Mouse (Mus musculus) forebrain, postnatal 0 days (tissue): ENCODE results near the gene Klk15. TPM values are rescaled to one million over a fixed set of nuclear protein-coding genes. Genes with fewer than 3 reads are reported as not detected.
"Not testable (repeated sequence)": the region's sequence is repeated elsewhere in the genome, so short reads cannot be mapped to it uniquely, and the experiment has no call there.

Experiments used
- ATAC-seq: fragments of 200-750 bp; cut with Nextera tagmentation; 2 replicates; pipeline ENCODE4 v1.8.0; 2017; ENCODE audit warnings: mild to moderate bottlenecking, moderate library complexity
- DNase-seq: peaks from one replicate; pipeline ENCODE4 v3.0.0-alpha.2; 2015
- H3K27ac ChIP-seq: fragments of 300-500 bp; sonication (generic); 2 replicates; pipeline ENCODE4 v1.5.1; 2014; ENCODE audit warnings: low read depth, mild to moderate bottlenecking, antibody characterized with exemption, low read length, moderate library complexity, mixed read lengths
- H3K27me3 ChIP-seq: fragments of 300-500 bp; sonication (generic); 2 replicates; pipeline ENCODE4 v1.6.1; 2014; ENCODE audit warnings: mild to moderate bottlenecking, low read length, mixed read lengths; ENCODE audit not compliant: insufficient read depth
- H3K36me3 ChIP-seq: fragments of 300-500 bp; sonication (generic); 2 replicates; pipeline ENCODE4 v1.6.1; 2014; ENCODE audit warnings: mild to moderate bottlenecking, moderate library complexity; ENCODE audit not compliant: insufficient read depth
- H3K4me1 ChIP-seq: fragments of 300-500 bp; sonication (generic); 2 replicates; pipeline ENCODE4 v1.6.1; 2014; ENCODE audit warnings: antibody characterized with exemption; ENCODE audit not compliant: insufficient read depth
- H3K4me2 ChIP-seq: fragments of 300-500 bp; sonication (generic); 2 replicates; pipeline ENCODE4 v1.6.1; 2014; ENCODE audit warnings: low read depth, mild to moderate bottlenecking, moderate library complexity
- H3K4me3 ChIP-seq: fragments of 300-500 bp; sonication (generic); 2 replicates; pipeline ENCODE4 v1.5.1; 2014; ENCODE audit warnings: low read depth, low read length, mixed read lengths
- H3K9ac ChIP-seq: fragments of 300-500 bp; sonication (generic); 2 replicates; pipeline ENCODE4 v1.6.1; 2014; ENCODE audit warnings: mild to moderate bottlenecking
- H3K9me3 ChIP-seq: fragments of 300-500 bp; sonication (generic); 2 replicates; pipeline ENCODE4 v1.6.1; 2016; ENCODE audit warnings: low read length
- CTCF ChIP-seq: sonication (generic); IDR thresholded peaks from 2 replicates; pipeline ENCODE4 v1.5.1; 2016; ENCODE audit warnings: antibody characterized with exemption, control low read depth, low read depth
- WGBS: fragments of 180-500 bp; shearing (Covaris S2); extraction: QIAGEN DNeasy Blood & Tissue Kit; methylation state at CpG from one replicate; pipeline ENCODE4 v1.1.7; 2014; 5-methylcytosine and 5-hydroxymethylcytosine counted together
- polyA plus RNA-seq: library from polyadenylated mRNA; unstranded; fragments of >200 nt; fragmentation: Nextera tagmentation; extraction: Ambion mirVana; gene quantifications from 2 replicates; pipeline ENCODE4 v1.2.1, GENCODE M21; 2015
- total RNA-seq: library from RNA; depleted of rRNA; stranded (reverse); fragments of >200 nt; gene quantifications from 2 replicates; pipeline ENCODE4 v1.2.3, GENCODE M21; 2014; rRNA removed

Klk15 gene
- total and polyA plus RNA-seq, 2 experiments from 2014 or later: not detected

- no peaks in the 10 kb centered on the region for H3K27me3 ChIP-seq
- ATAC-seq: no peak
- H3K4me2 ChIP-seq: no peak overlapping the region
- H3K27ac ChIP-seq: no peak overlapping the region
- H3K36me3 ChIP-seq: no peaks in the 10 kb centered on the region
- no peaks in the 10 kb centered on the region for H3K4me1 ChIP-seq
- H3K9ac ChIP-seq: no peak overlapping the region
- WGBS: 82% methylated on average over 3 of the region's 3 CpGs
- no peak overlapping the region for H3K4me3 ChIP-seq
- TF ChIP-seq CTCF: no peak
- no peaks in the 10 kb centered on the region for H3K9me3 ChIP-seq
- no peak for DNase-seq
Observed at GRCm38 (mm10) chr7:43967058-43967457, 33.5 kb downstream of the Klk15 start.

GRCm38 (mm10) chr7:43967612-43968011 lies 34.1 kb downstream of the Klk15 start:
- 77% methylated on average over 2 of the region's 2 CpGs for WGBS
- no peak overlapping the region for H3K4me3 ChIP-seq
- H3K9ac ChIP-seq: no peak overlapping the region
- H3K9me3 ChIP-seq: no peaks in the 10 kb centered on the region
- no peaks in the 10 kb centered on the region for H3K4me1 ChIP-seq
- DNase-seq: no peak
- no peaks in the 10 kb centered on the region for H3K36me3 ChIP-seq
- no peak overlapping the region for H3K27ac ChIP-seq
- TF ChIP-seq CTCF: no peak
- no peak for ATAC-seq
- H3K27me3 ChIP-seq: no peaks in the 10 kb centered on the region
- no peak overlapping the region for H3K4me2 ChIP-seq

DNA sequence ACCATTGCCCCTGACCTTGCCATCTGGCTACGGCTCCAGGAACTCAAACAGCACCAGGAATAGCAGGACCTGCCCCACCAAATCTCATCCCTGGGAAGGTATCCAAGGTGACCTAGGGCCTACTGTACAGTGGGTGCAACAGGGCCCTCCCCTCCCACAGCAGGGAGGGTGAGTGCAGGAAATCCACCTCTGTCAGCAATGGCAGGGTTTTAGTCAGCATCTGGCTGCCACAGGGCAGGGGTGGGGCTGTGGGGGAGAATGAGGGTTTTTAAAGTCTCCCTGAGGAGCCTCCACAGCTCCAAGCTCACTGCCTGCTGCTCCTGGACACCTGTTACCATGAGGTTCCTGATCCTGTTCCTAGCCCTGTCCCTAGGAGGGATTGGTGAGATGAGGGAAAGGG lies 42.2 kb downstream of the Klk15 start, which contains the start of gene Klk1b9:
Gene Klk1b9 (plus strand): TSS at position 301 of the 400 bp plus-strand sequence.
- WGBS: 83% methylated on average over 1 of the region's 1 CpGs
- ATAC-seq, H3K9ac ChIP-seq, H3K4me3 ChIP-seq, H3K4me2 ChIP-seq, DNase-seq, H3K36me3 ChIP-seq, H3K27ac ChIP-seq, H3K27me3 ChIP-seq, H3K4me1 ChIP-seq, H3K9me3 ChIP-seq: not testable (repeated sequence)

DNA sequence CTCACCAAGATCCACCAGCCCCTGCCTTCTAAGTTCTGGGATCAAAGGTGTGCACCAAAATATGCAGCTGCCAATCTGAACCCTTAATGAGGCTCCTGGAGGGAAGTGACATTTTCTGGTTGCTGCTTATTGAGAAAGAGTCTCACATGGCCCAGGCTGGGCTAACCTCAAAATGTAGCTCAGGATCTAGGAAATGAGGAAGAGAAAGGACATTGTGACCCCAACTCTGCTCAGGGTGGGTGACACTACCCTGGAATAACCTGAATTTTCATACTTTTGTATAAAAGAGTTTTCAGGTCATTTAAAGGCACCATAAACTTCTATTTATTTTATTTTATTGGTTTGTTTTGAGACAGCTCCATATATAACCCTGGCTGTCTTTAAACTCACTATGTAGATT lies 52.1 kb downstream of the Klk15 start:
- Histone ChIP-seq H3K4me1 (no peaks in the 10 kb centered on the region), H3K36me3 (no peaks in the 10 kb centered on the region), H3K4me2 (no peak overlapping the region), H3K9ac (no peak overlapping the region), H3K9me3 (no peaks in the 10 kb centered on the region), H3K4me3 (no peak overlapping the region), H3K27me3 (no peaks in the 10 kb centered on the region), H3K27ac (no peak overlapping the region)
- no peak for ATAC-seq
- TF ChIP-seq CTCF: no peak
- no peak for DNase-seq

Other genes starting within 250 kb of the Klk15 start
- not detected in 2 replicates for gene Klk14, start 243.3 kb upstream of the Klk15 start, total RNA-seq
- not detected in 2 replicates for gene Klk14, start 243.3 kb upstream of the Klk15 start, polyA plus RNA-seq
- gene Klk13, start 221.2 kb upstream of the Klk15 start, total RNA-seq: not detected in 2 replicates
- 0.11 TPM in 1 of 2 replicates, not detected in the other for gene Klk13, start 221.2 kb upstream of the Klk15 start, polyA plus RNA-seq
- not detected in 2 replicates for gene Klk12, start 164.8 kb upstream of the Klk15 start, total RNA-seq
- gene Klk12, start 164.8 kb upstream of the Klk15 start, polyA plus RNA-seq: not detected in 2 replicates
- not detected in 2 replicates for gene Klk11, start 159.1 kb upstream of the Klk15 start, total RNA-seq
- gene Klk11, start 159.1 kb upstream of the Klk15 start, polyA plus RNA-seq: 0.15 TPM in 1 of 2 replicates, not detected in the other
- gene Klk10, start 152.7 kb upstream of the Klk15 start, total RNA-seq: 0.23 TPM in 1 of 2 replicates, not detected in the other
- 0.18 and 0.30 TPM in 2 replicates for gene Klk10, start 152.7 kb upstream of the Klk15 start, polyA plus RNA-seq
- not detected in 2 replicates for gene Klk9, start 141.8 kb upstream of the Klk15 start, total RNA-seq
- gene Klk9, start 141.8 kb upstream of the Klk15 start, polyA plus RNA-seq: not detected in 2 replicates
- 8.4 and 13.4 TPM in 2 replicates for gene Klk8, start 136.2 kb upstream of the Klk15 start, total RNA-seq
- gene Klk8, start 136.2 kb upstream of the Klk15 start, polyA plus RNA-seq: 10.4 TPM in 2 replicates
- gene Klk7, start 122.4 kb upstream of the Klk15 start, total RNA-seq: not detected in 2 replicates
- gene Klk7, start 122.4 kb upstream of the Klk15 start, polyA plus RNA-seq: 0.08 and 0.18 TPM in 2 replicates
- not detected in 2 replicates for gene Klk6, start 109.2 kb upstream of the Klk15 start, total RNA-seq
- gene Klk6, start 109.2 kb upstream of the Klk15 start, polyA plus RNA-seq: not detected in 2 replicates
- gene Klk5, start 91.8 kb upstream of the Klk15 start, total RNA-seq: not detected in 2 replicates
- not detected in 2 replicates for gene Klk5, start 91.8 kb upstream of the Klk15 start, polyA plus RNA-seq
- gene Klk4, start 52.6 kb upstream of the Klk15 start, total RNA-seq: 0.71 TPM in 1 of 2 replicates, not detected in the other
- 1.1 and 1.3 TPM in 2 replicates for gene Klk4, start 52.6 kb upstream of the Klk15 start, polyA plus RNA-seq
- gene Klk1b8, start 16.9 kb downstream of the Klk15 start, total RNA-seq: not detected in 2 replicates
- gene Klk1b8, start 16.9 kb downstream of the Klk15 start, polyA plus RNA-seq: not detected in 2 replicates
- not detected in 2 replicates for gene Klk1b1, start 33.0 kb downstream of the Klk15 start, total RNA-seq
- not detected in 2 replicates for gene Klk1b1, start 33.0 kb downstream of the Klk15 start, polyA plus RNA-seq
- gene Klk1b9, start 42.3 kb downstream of the Klk15 start, total RNA-seq: not detected in 2 replicates
- not detected in 2 replicates for gene Klk1b9, start 42.3 kb downstream of the Klk15 start, polyA plus RNA-seq
- gene Klk1b11, start 62.1 kb downstream of the Klk15 start, total RNA-seq: not detected in 2 replicates
- gene Klk1b11, start 62.1 kb downstream of the Klk15 start, polyA plus RNA-seq: not detected in 2 replicates
- not detected in 2 replicates for gene Klk1b26, start 78.4 kb downstream of the Klk15 start, total RNA-seq
- gene Klk1b26, start 78.4 kb downstream of the Klk15 start, polyA plus RNA-seq: not detected in 2 replicates
- gene Klk1b27, start 118.5 kb downstream of the Klk15 start, total RNA-seq: not detected in 2 replicates
- gene Klk1b27, start 118.5 kb downstream of the Klk15 start, polyA plus RNA-seq: not detected in 2 replicates
- gene Klk1b21, start 168.6 kb downstream of the Klk15 start, total RNA-seq: not detected in 2 replicates
- gene Klk1b21, start 168.6 kb downstream of the Klk15 start, polyA plus RNA-seq: not detected in 2 replicates
- not detected in 2 replicates for gene Klk1b22, start 178.9 kb downstream of the Klk15 start, total RNA-seq
- gene Klk1b22, start 178.9 kb downstream of the Klk15 start, polyA plus RNA-seq: not detected in 2 replicates
- gene Klk1b16, start 203.0 kb downstream of the Klk15 start, total RNA-seq: not detected in 2 replicates
- gene Klk1b16, start 203.0 kb downstream of the Klk15 start, polyA plus RNA-seq: not detected in 2 replicates